Mouse (Mus musculus): Measurements from ENCODE around the gene Recql.
"Not testable (repeated sequence)": the region's sequence is repeated elsewhere in the genome, so short reads cannot be mapped to it uniquely, and the experiment has no call there.

Gene Recql

DNA sequence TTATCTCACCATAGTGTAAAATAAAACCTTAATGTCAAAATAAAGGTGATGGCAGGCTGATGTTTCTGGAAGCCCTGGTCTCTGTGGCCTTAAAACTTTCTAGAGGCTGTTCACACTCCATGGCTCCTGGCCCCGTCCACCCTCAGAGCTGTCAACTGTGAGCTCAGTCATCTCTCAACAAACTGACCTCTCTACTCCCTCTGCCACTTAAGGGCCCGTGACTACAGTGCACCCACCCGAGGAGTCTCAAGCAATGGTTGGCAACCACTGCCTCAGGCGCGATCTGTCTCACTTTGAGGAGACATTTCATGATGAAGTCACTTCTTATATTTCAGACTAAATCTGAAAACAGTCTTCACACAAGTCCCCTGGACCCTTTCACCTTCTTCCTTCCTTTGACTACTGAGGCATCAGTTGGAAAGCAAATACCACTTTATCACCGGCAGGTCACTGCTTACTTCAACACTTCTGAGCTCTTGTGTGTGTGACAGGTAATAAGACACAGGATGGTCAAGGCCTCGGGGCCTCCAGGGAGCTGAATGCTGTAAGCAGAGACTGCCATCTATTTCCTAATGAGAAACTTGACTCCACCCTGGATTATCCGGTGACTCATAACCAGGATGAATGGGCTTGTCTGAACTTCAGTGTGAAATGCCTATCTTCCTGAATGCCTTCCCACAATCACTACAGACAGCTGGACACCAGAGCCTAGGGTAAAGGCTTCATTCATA, 21.0 kb downstream of the Recql start:
- no peak for DNase-seq (ENCODE audit: low spot score)

DNA sequence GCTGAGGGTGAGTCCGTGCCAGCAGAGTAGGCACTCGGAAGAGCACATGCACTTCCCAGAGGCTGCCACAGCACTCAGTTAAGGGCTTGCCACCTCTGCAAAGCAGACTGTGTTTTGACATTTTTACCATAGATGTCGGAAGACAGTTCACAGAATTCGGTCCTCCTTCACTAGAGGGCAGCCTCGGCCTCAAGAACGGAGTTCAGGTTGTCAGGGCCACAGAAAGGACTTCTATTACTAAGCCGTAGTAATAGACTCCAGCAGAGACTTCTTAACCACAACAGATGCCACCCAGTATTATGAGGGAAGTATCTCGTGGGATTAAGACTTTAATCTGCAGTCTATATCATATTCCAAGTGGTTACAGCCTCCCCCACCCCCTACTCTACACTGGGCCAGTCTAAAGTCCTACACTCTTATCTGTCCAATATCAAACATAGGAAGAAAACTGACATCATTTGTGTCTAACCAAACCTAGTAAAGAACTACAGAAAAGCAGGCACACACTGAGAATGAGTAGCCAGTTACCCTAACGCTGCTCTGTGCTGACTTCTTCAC, 23.8 kb downstream of the Recql start:
- DNase-seq (ENCODE audit: low spot score): no peak

DNA sequence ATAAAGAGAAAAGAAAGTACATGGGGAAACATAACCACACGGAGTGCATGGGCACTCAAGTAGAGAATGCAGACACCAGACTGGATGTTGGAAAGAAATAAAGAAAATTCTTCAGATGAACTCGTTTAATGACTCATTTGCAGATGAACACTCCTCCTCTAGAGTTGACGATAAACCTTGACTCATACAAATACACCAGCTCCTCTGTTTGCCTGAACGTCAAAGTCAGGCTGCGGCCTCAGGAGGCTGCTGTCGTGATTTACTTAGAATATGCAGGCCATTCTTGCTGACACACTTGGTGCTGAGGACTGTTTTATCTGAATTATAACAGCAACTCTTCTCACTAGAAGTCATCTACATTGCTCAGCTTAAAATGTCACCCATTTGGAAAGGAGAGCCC, 24.9 kb downstream of the Recql start:
- DNase-seq (ENCODE audit: low spot score): no peak

DNA sequence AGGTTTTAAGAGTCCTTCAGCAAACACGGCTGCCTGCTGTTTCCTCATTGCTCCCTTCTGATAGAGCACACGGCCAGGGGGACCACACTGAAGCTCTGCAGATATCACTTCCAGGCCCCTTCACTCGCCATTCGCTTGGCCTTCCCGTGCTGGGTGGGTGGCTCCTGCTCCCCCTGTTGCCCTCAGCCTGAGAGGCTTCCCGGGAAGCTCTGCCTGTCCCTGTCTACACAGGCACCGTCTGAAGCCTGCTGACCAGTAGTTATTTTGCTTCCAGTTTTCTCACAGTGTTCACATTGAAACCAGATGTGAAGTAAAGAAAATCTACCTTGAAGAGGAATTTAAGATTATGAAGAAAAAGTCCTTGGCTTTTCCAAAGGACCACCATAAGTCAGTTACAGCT, 29.8 kb downstream of the Recql start:
- DNase-seq (ENCODE audit: low spot score): no peak

DNA sequence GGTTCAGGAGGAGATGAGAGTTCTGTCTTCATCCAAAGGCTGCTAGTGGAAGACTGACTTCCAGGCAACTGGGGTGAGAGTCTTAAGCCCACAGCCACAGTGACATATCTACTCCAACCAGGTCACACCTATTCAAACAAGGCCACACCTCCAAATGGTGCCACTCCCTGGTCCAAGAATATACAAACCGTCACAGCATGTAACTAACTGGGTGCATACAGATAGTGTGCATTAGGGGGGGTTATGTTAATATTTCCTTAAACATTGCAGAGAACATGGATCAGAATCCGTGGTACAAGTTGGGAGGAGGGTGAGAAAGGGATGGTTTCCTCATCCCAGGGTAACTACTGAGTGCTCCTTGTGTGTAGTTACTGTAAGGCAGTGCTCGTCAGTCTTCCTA, 34.8 kb downstream of the Recql start:
- DNase-seq (ENCODE audit: low spot score): not testable (repeated sequence)

DNA sequence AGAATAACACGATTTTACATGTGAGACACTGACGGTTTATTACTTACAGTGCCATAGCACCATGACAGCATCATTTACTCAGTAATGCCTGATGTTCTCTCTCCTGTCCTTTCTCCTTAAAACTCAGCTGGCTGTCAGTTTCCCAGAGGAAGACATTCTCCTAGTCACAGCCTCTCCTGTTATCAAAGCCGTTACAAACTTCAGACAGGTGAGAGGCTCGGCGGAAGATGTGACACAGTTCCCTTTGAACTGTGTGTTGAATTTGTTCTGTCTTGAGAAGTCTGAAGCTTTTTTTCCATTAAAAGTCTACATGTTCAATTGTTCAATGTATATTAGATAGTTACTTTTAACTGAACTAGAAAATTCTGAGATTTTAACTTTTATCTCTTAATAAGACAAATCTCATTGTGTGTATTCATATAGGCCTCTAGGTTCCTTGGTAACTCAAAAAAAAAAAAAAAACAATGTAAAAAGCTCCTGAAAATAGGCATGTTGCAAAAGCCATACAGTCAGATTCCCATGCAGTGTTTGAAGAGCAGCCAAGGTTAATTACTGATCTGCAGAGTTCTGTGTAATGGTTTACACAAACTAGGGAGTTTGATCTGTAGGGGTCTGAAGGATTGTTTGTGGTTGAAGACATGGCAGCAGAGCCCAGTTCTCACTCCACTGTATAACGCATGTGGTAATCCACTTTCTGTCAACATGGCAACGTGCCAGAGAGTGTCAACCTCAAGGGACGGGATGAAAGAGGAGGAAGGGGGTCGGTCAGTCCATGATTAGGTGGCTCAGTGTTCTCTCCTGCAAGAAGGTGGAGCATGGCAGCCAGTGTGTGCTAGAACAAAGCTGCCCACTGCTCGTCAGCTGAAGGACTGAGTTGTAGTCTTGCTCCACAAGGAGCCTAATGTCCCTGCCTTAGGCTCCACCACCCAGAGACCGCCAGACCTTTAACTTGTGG, 39.2 kb downstream of the Recql start:
- no peak for DNase-seq (ENCODE audit: low spot score)

DNA sequence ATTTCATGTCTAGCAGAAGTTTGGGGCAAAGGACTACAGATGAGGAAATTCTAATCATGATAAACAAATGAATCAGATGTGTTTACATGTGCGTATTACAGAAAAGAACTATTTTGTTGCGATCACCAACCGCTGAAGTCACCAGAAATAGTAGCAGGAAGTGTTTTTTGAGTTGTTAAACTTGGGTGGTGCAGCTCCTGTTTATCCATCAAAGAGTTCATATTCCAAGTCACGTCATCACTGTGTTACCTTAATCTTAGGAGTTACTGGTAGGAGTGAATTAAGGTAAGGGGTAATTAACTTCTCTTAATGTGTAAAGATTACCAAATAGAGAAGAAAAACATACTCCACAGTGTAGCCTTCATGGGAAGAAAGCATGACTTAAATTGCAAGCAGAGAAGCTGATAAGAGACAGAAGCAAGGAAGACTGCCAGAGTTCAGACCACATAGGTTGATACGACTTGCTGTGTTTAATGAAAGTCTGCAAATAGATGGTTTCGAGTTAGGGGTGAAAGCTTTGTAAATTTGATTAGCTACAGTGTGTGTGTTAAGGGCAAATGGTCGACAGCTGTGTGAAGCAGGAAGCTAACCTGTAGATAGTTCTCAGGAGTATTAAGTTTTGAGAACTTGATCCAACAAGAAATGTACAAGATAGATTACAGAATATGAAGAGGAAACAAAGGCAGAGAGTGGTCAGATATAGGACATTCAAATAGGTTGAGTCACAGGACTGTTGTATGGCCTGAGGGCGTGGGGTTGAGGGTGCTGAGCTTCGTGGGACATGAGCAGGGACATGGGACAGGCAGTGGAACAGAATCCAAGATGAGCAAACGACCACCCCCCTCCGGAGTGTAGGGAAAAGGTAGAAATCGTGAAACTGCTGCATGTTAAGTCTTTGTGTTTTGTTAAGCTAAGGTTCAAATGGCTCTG, 40.4 kb downstream of the Recql start:
- no peak for DNase-seq (ENCODE audit: low spot score)

DNA sequence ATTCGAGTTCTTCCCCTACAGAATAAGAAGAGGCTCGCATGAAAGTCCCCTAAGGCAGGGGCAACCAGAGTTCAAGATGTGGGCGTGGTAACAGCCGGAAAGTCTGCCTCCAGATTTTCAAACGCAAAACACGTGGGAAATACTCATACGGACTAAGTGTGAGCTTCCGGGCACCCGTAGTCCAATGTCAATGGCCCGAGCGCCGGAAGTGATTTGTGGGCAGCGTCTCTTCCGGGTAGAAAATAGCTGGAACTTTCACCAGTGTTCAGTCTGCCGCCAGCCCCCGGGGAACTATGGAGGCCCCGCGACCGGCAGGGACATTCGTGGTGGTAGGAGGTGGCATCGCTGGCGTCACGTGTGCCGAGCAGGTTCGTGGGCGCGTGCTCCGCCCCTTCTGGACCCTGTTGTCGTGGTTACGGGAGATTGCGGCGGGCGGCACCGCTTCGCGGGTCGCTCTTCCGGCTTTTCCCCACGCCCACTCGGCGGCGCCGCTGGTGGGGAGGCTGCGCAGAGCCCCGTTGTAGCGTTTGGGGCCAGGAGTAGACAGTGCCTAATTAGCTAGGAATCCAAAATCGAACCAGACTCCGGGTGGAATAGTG, 41.3 kb downstream of the Recql start, which contains the start of gene Pyroxd1:
Pyroxd1 (plus strand) TSS at position 215 of the 599 bp plus-strand sequence.
- DNase-seq (ENCODE audit: low spot score): peak; percentile 81

DNA sequence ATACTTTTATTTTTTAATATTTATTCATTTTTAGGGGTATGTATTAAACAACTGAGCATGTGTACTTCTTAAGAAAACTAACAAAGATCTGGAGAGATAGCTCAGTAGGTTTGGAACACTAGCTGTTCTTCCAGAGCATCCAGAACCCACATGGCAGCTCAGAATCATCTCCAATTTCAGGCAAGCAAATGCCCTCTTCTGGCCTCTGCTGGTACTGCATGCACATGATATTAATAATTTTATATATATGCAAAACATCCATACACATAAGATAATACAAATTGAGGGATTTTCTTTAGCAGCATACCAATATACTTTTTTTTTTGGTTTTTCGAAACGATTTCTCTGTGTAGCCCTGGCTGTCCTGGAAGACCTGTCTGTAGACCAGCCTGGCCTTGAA, 43.3 kb downstream of the Recql start:
- DNase-seq (ENCODE audit: low spot score): peak; percentile 50

DNA sequence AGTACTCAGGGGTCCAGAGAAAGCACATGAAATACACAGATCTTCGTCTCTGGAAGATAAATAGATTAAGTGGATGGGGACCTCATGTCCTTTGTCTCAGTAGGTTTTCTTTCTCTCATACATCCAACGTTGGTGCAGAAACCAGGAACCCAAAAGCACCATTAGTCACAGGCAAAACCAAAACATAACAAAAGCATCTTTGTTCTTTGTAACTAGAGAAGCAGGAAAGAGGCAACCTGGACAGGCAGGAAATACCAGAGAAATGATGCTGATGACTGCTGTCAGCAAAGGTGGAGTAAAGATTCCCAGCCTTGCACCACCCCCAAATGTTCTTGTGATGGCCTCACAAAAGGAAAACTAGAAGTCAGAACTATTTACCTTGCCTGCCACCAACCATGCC, 47.3 kb downstream of the Recql start:
- DNase-seq (ENCODE audit: low spot score): no peak

DNA sequence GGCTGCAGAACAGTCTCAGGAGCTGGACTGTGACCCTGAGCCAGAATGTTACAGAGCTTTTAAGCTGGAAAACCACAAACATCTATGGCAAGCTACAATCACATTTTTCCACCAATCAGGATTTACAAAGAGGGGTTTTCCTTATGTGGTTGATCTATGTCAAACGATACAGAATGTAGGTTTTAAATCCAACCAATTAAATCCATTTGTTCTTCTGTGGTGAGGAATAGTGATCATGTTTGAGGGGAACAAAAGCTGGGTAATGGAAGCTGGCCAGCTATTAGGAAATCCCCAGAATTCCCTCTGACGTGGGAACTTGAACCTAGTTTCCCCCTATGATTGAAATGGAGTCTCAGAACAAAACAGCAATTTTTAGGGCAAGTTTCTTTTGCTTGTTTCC, 47.9 kb downstream of the Recql start:
- no peak for DNase-seq (ENCODE audit: low spot score)

DNA sequence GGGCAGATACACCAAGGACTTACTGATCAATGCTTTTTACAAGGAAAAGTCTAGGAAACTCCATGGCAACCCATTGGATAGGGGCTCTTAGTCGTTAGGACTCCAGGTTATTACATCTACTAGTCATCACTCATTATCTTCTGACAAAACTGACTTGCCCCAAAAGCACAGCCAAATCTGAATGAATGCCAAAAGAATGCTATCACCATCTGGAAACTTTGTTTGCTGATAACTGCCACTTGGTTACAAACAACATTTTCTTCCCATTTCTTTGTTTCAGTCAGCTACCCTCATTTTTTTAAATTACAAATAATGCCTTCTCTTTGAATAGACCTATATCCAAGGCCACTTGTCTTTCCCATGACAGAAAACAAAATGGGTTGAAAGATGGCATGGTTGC, 57.7 kb downstream of the Recql start:
- no peak for DNase-seq (ENCODE audit: low spot score)

DNA sequence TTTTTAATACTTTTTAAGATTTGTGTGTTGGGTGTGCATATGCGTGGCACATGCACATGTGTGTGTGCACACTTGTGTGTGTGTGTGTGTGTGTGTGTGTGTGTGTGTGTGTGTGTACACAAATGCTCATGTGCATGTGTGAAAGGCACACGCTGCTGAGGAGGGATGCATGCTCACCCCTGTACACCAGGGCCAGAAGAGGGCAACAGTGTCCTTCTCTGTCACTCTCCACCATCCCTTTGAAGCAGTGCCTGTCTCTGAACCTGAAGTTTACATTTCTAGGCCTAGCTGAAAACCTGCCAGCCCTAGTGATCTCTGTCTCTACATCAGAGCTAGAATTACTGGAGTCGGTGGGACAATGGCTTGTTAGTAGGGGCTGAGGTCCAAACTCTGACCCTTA, 60.3 kb downstream of the Recql start:
- no peak for DNase-seq (ENCODE audit: low spot score)

DNA sequence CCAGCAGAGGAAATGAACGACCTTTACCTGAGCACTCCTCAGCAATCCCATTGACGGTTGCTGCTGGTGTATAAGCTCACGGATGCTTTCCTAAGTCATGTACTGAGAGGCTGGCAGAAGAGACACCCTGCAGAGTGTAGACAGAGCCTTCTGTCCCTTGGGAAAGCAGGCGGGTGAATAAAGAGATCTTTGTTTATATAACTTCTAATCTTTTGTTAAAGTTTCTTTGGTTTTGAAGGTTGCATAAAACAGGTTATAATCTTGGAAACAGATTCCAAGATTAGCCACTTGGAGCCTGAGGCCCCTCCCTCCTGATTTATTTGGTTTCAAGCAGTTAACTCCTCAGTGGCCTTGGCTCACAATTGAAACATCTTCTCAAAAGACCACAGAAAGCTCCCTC, 64.0 kb downstream of the Recql start, which contains the start of gene Slco1a5:
Slco1a5 (minus strand) TSS at position 101 of the 400 bp plus-strand sequence.
- DNase-seq (ENCODE audit: low spot score): no peak

DNA sequence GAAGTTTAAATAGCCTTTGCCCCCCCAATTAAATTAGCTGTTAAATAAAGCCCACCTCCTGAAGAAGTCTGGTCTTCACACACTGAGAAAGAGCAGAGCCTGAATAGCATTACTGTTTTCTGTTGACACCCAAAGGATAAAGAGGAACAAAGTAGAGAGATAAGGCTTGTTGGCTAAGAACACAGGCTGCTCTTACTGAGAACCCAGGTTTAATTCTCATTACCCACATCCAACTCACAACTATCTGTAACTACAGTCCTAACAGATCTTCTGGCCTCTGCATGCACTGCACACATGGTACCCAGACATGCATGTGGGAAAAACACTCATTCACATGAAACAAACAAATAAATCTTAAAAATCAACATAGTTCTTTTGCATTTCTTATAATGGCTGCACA, 69.8 kb downstream of the Recql start:
- DNase-seq (ENCODE audit: low spot score): no peak

DNA sequence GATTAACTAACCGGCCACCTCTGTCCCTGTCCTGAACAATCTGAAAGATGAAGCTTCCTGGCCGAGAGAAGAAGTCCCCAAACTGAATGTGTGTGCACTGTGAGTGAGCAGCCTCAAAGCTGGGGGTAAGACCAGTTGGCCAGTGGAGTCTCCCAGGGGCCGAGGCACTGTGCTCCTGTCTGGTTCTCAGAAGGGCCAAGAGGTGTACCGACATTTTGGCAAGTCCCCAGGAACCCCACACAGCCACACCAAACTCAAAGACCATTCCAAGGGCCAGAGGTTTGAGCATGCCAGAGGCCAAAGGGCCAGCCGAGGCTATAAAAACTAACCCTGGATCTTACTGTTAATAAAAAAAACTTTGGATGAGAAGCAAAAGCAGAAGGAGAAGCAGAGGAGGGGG, 72.6 kb downstream of the Recql start:
- no peak for DNase-seq (ENCODE audit: low spot score)

DNA sequence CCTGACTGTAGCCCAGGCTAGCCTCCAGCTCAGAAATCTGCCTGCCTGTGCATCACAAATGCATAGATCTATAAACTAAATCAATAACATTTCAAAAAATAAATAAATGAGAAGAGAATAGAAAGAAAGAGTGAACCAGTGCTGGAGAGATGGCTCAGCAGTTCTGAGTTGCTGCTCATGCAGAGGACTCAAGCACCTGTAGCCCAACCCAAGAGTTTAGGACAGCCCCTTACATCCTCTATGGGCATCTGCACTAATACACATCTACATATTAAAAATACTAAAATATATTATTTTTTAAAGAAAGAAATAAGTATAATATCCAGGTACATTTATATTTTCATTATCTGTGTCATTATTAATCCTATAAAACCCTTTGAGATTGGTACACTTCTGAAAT, 81.8 kb downstream of the Recql start:
- DNase-seq (ENCODE audit: low spot score): no peak
